Mouse (Mus musculus): ENCODE measurements at regions not wholly inside any gene's neighbourhood (a gene's known extent, or its start where the extent isn't known, plus 50 kb on each side); places are given as distances from the start of the nearest gene placed in this dataset.

DNA sequence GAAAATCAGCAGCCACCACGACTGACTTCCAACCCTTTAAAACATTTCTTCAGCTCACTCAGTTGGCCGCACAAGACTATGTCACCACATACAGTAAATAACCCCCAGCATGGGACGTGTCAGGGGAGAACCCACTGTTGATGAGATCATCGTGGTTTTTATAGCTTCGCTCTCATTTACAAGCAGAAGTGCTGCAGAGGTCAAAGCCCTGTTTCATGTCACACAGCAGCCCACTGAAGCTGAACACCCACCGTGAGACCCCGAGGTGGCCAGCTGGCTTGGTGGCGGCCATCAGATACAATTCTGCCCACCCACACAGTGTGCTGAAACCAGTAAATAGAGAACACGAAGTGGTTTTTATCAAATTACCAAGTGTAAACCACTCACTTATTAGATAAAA, 503.7 kb downstream of the Fat4 start:
- TF ChIP-seq EP300 (IDR thresholded peaks at IDR 0.05; ENCODE audit: insufficient read depth, low read depth, low read length), result no peak
- no peak for TF ChIP-seq CTCF (IDR thresholded peaks at IDR 0.05; ENCODE audit: low read depth, low read length)
